Mouse (Mus musculus) cerebellum, postnatal 14 days (tissue): Measurements from ENCODE around the gene Nt5c2.

Source experiments
- DNase-seq, 2 experiments: peaks; one replicate each; pipeline ENCODE4 v3.0.0; 2021; ENCODE audit warnings: mixed read lengths in 2 of 2

Gene Nt5c2

GRCm38 (mm10) chr19:46915406-46916080 lies 99.4 kb downstream of the Nt5c2 start:
- no peak for DNase-seq

GRCm38 (mm10) chr19:46913626-46914025 lies 101.3 kb downstream of the Nt5c2 start:
- no peak for DNase-seq

GRCm38 (mm10) chr19:46911492-46911891 lies 103.5 kb downstream of the Nt5c2 start:
- DNase-seq, result no peak

GRCm38 (mm10) chr19:46908977-46909376 lies 106.0 kb downstream of the Nt5c2 start:
- no peak for DNase-seq

- DNase-seq, result no peak
These were observed 106.7 kb downstream of the Nt5c2 start for GRCm38 (mm10) chr19:46908207-46908606.

- no peak for DNase-seq
These were observed 109.0 kb downstream of the Nt5c2 start for GRCm38 (mm10) chr19:46905971-46906370.

GRCm38 (mm10) chr19:46905383-46905782 lies 109.6 kb downstream of the Nt5c2 start:
- DNase-seq, result no peak

- DNase-seq, result no peak
These were observed 110.0 kb downstream of the Nt5c2 start for GRCm38 (mm10) chr19:46904907-46905306.

GRCm38 (mm10) chr19:46903379-46903778 lies 111.6 kb downstream of the Nt5c2 start:
- DNase-seq, result no peak

- DNase-seq, result no peak
These were observed 113.6 kb downstream of the Nt5c2 start for GRCm38 (mm10) chr19:46901323-46901722.

GRCm38 (mm10) chr19:46900786-46901185 lies 114.2 kb downstream of the Nt5c2 start:
- DNase-seq, result no peak

- DNase-seq, result no peak
These were observed 115.1 kb downstream of the Nt5c2 start for GRCm38 (mm10) chr19:46899871-46900270.

- DNase-seq, result peak in 1 of 2 experiments; percentile 53
These were observed 115.6 kb downstream of the Nt5c2 start for GRCm38 (mm10) chr19:46899306-46899705.

- no peak for DNase-seq
These were observed 116.7 kb downstream of the Nt5c2 start for GRCm38 (mm10) chr19:46898222-46898621.

GRCm38 (mm10) chr19:46897135-46897534 lies 117.8 kb downstream of the Nt5c2 start:
- DNase-seq, result no peak

- DNase-seq, result no peak
These were observed 121.5 kb downstream of the Nt5c2 start for GRCm38 (mm10) chr19:46893484-46893883.

GRCm38 (mm10) chr19:46892856-46893255 lies 122.1 kb downstream of the Nt5c2 start:
- DNase-seq, result no peak

- DNase-seq, result no peak
These were observed 124.3 kb downstream of the Nt5c2 start for GRCm38 (mm10) chr19:46890657-46891056.

GRCm38 (mm10) chr19:46889666-46890065 lies 125.3 kb downstream of the Nt5c2 start:
- DNase-seq, result no peak

- DNase-seq, result no peak
These were observed 127.0 kb downstream of the Nt5c2 start for GRCm38 (mm10) chr19:46887811-46888527.

GRCm38 (mm10) chr19:46886826-46887225 lies 128.1 kb downstream of the Nt5c2 start:
- DNase-seq, result no peak

- no peak for DNase-seq
These were observed 129.6 kb downstream of the Nt5c2 start for GRCm38 (mm10) chr19:46885365-46885764.

GRCm38 (mm10) chr19:46879876-46880275 lies 135.1 kb downstream of the Nt5c2 start:
- no peak for DNase-seq

GRCm38 (mm10) chr19:46878346-46878745 lies 136.6 kb downstream of the Nt5c2 start:
- DNase-seq, result peak; percentile 93 to 95
